Mouse (Mus musculus) MEL (cell line): Measurements from ENCODE around the gene Cep72. TPM values are rescaled to one million over a fixed set of nuclear protein-coding genes. Genes with fewer than 3 reads are reported as not detected.

Source experiments
- DNase-seq: peaks from one replicate; pipeline ENCODE4 v3.0.0; 2011; ENCODE audit warnings: low read depth, low spot score
- H3K27ac ChIP-seq: 2 replicates; pipeline ENCODE4 v1.5.1; 2012; ENCODE audit warnings: low read depth, mild to moderate bottlenecking, control low read depth, low read length, moderate library complexity; ENCODE audit not compliant: control insufficient read depth
- H3K27me3 ChIP-seq, 2 experiments: fragments of 150-350 bp in 1 of 2; sonication (generic) in 1 of 2; 2 replicates each; pipeline ENCODE4 v1.6.1; 2012; ENCODE audit warnings: low read length in 2 of 2, mild to moderate bottlenecking in 2 of 2, improper control_type of control experiment in 1 of 2, moderate library complexity in 1 of 2; ENCODE audit not compliant: insufficient read depth in 2 of 2, control insufficient read depth in 1 of 2
- H3K36me3 ChIP-seq, 2 experiments: 2 replicates each; pipeline ENCODE4 v1.6.1; 2012 to 2014; ENCODE audit warnings: low read length in 2 of 2, improper control_type of control experiment in 1 of 2, inconsistent platforms in 1 of 2, mild to moderate bottlenecking in 1 of 2; ENCODE audit not compliant: insufficient read depth in 2 of 2, control insufficient read depth in 1 of 2
- H3K4me1 ChIP-seq, 2 experiments: fragments of 150-350 bp in 1 of 2; sonication (generic) in 1 of 2; 2 replicates each; pipeline ENCODE4 v1.6.1; 2012; ENCODE audit warnings: low read length in 2 of 2, improper control_type of control experiment in 1 of 2, mild to moderate bottlenecking in 1 of 2; ENCODE audit not compliant: insufficient read depth in 2 of 2, control insufficient read depth in 1 of 2
- H3K4me3 ChIP-seq, 2 experiments: fragments of 150-350 bp in 1 of 2; sonication (generic) in 1 of 2; 2 replicates each; pipeline ENCODE4 v1.5.1; 2012; ENCODE audit warnings: low read depth in 2 of 2, low read length in 2 of 2, mild to moderate bottlenecking in 2 of 2, moderate library complexity in 2 of 2, control low read depth in 1 of 2, improper control_type of control experiment in 1 of 2; ENCODE audit not compliant: control insufficient read depth in 1 of 2, insufficient read depth in 1 of 2
- H3K79me2 ChIP-seq: 2 replicates; pipeline ENCODE4 v1.6.1; 2012; ENCODE audit warnings: mild to moderate bottlenecking, low read length, moderate library complexity; ENCODE audit not compliant: control insufficient read depth, poor library complexity, insufficient read depth
- H3K9ac ChIP-seq: 2 replicates; pipeline ENCODE4 v1.6.1; 2012; ENCODE audit warnings: low read depth, mild to moderate bottlenecking, control low read depth, low read length, moderate library complexity; ENCODE audit not compliant: control insufficient read depth, poor library complexity, severe bottlenecking
- H3K9me3 ChIP-seq: fragments of 150-350 bp; sonication (generic); replicated peaks from 2 replicates; pipeline ENCODE4 v1.6.1; 2012; ENCODE audit warnings: mild to moderate bottlenecking, low read length, improper control_type of control experiment, moderate library complexity; ENCODE audit not compliant: insufficient read depth
- BHLHE40 ChIP-seq: IDR thresholded peaks from 2 replicates; pipeline ENCODE4 v1.6.1; 2012; ENCODE audit warnings: low read depth, mild to moderate bottlenecking, inconsistent platforms, low read length, improper control_type of control experiment, borderline replicate concordance
- CHD1 ChIP-seq: IDR thresholded peaks from 2 replicates; pipeline ENCODE4 v1.6.1; 2012; ENCODE audit warnings: low read depth, mild to moderate bottlenecking, inconsistent platforms, low read length, improper control_type of control experiment
- CHD2 ChIP-seq: IDR thresholded peaks from 2 replicates; pipeline ENCODE4 v1.6.1; 2011; ENCODE audit warnings: low read length, improper control_type of control experiment
- CTCF ChIP-seq, 3 experiments: IDR thresholded peaks in 2 of 3; conservative IDR thresholded peaks in 1 of 3; 2 replicates each; pipeline ENCODE4 v1.5.1; 2011 to 2012; ENCODE audit warnings: low read length in 3 of 3, low read depth in 2 of 3, mild to moderate bottlenecking in 2 of 3, improper control_type of control experiment in 1 of 3, inconsistent platforms in 1 of 3, mixed read lengths in 1 of 3, moderate library complexity in 1 of 3; ENCODE audit not compliant: control insufficient read depth in 1 of 3, insufficient read depth in 1 of 3, poor library complexity in 1 of 3, severe bottlenecking in 1 of 3
- E2F4 ChIP-seq: IDR thresholded peaks from 2 replicates; pipeline ENCODE4 v1.6.1; 2011; ENCODE audit warnings: low read depth, low read length, improper control_type of control experiment, borderline replicate concordance
- ELF1 ChIP-seq: IDR thresholded peaks from 2 replicates; pipeline ENCODE4 v1.6.1; 2014; ENCODE audit warnings: low read depth, mild to moderate bottlenecking, inconsistent platforms, low read length, improper control_type of control experiment, moderate library complexity
- ETS1 ChIP-seq: IDR thresholded peaks from 2 replicates; pipeline ENCODE4 v1.6.1; 2012; ENCODE audit warnings: low read depth, mild to moderate bottlenecking, inconsistent platforms, low read length, improper control_type of control experiment, moderate library complexity
- GABPA ChIP-seq: IDR thresholded peaks from 2 replicates; pipeline ENCODE4 v1.6.1; 2012; ENCODE audit warnings: low read depth, mild to moderate bottlenecking, inconsistent platforms, low read length, improper control_type of control experiment, moderate library complexity
- GATA1 ChIP-seq: IDR thresholded peaks from 2 replicates; pipeline ENCODE4 v1.6.1; 2011; ENCODE audit warnings: low read depth, low read length, improper control_type of control experiment
- HCFC1 ChIP-seq: IDR thresholded peaks from 2 replicates; pipeline ENCODE4 v1.6.1; 2012; ENCODE audit warnings: low read depth, mild to moderate bottlenecking, inconsistent platforms, low read length, improper control_type of control experiment, moderate library complexity
- JUND ChIP-seq: IDR thresholded peaks from 2 replicates; pipeline ENCODE4 v1.6.1; 2011; ENCODE audit warnings: low read depth, mild to moderate bottlenecking, improper control_type of control experiment, low read length
- MAX ChIP-seq: IDR thresholded peaks from 2 replicates; pipeline ENCODE4 v1.6.1; 2011; ENCODE audit warnings: low read length, improper control_type of control experiment
- MEF2A ChIP-seq: IDR thresholded peaks from 2 replicates; pipeline ENCODE4 v1.6.1; 2014; ENCODE audit warnings: low read depth, mild to moderate bottlenecking, inconsistent platforms, low read length, improper control_type of control experiment; ENCODE audit not compliant: poor library complexity, insufficient replicate concordance, severe bottlenecking; ENCODE audit errors: extremely low read depth
- MXI1 ChIP-seq: IDR thresholded peaks from 2 replicates; pipeline ENCODE4 v1.6.1; 2011; ENCODE audit warnings: mild to moderate bottlenecking, low read depth, low read length, improper control_type of control experiment
- MYB ChIP-seq: IDR thresholded peaks from 2 replicates; pipeline ENCODE4 v1.6.1; 2011; ENCODE audit warnings: mild to moderate bottlenecking, low read depth, low read length, improper control_type of control experiment
- NRF1 ChIP-seq: IDR thresholded peaks from 2 replicates; pipeline ENCODE4 v1.6.1; 2014; ENCODE audit warnings: low read depth, mild to moderate bottlenecking, inconsistent platforms, low read length, improper control_type of control experiment, moderate library complexity; ENCODE audit not compliant: poor library complexity, insufficient read depth, severe bottlenecking
- POLR2AphosphoS2 ChIP-seq: IDR thresholded peaks from 2 replicates; pipeline ENCODE4 v1.6.1; 2011; ENCODE audit warnings: low read length, improper control_type of control experiment
- POLR2AphosphoS5 ChIP-seq: IDR thresholded peaks from 2 replicates; pipeline ENCODE4 v1.6.1; 2012; ENCODE audit warnings: low read depth, borderline replicate concordance, mild to moderate bottlenecking, inconsistent platforms, low read length, moderate library complexity, mixed read lengths
- RAD21 ChIP-seq: IDR thresholded peaks from 2 replicates; pipeline ENCODE4 v1.6.1; 2011; ENCODE audit warnings: mild to moderate bottlenecking, low read depth, low read length, improper control_type of control experiment
- RCOR1 ChIP-seq: IDR thresholded peaks from 2 replicates; pipeline ENCODE4 v1.6.1; 2012; ENCODE audit warnings: low read depth, mild to moderate bottlenecking, inconsistent platforms, low read length, improper control_type of control experiment
- USF1 ChIP-seq: IDR thresholded peaks from 2 replicates; pipeline ENCODE4 v1.6.1; 2014; ENCODE audit warnings: low read depth, mild to moderate bottlenecking, inconsistent platforms, low read length, improper control_type of control experiment, moderate library complexity
- USF2 ChIP-seq, 2 experiments: IDR thresholded peaks; 2 replicates each; pipeline ENCODE4 v1.6.1; 2011 to 2012; ENCODE audit warnings: improper control_type of control experiment in 2 of 2, low read length in 2 of 2, borderline replicate concordance in 1 of 2, inconsistent platforms in 1 of 2, low read depth in 1 of 2, mild to moderate bottlenecking in 1 of 2; ENCODE audit not compliant: insufficient read depth in 1 of 2
- polyA plus RNA-seq, 2 experiments: library from polyadenylated mRNA; stranded (reverse) in 1 of 2; unstranded in 1 of 2; fragments of >175 nt in 1 of 2; fragments of >200 nt in 1 of 2; gene quantifications; 2 replicates each; pipeline versions ENCODE4 v1.2.1 to v1.2.4; 2012; ENCODE audit warnings: low replicate concordance in 2 of 2, low read depth in 1 of 2; ENCODE audit not compliant: insufficient read length in 2 of 2, insufficient read depth in 1 of 2, missing spikeins in 1 of 2
- total RNA-seq: library from RNA; depleted of rRNA; stranded (reverse); fragments of 300-350 nt; gene quantifications from 2 replicates; pipeline ENCODE4 v1.2.3, GENCODE M21; 2012

The Cep72 gene
- total and polyA plus RNA-seq, 3 experiments: 2.2 to 7.0 TPM; not detected in 1

DNA sequence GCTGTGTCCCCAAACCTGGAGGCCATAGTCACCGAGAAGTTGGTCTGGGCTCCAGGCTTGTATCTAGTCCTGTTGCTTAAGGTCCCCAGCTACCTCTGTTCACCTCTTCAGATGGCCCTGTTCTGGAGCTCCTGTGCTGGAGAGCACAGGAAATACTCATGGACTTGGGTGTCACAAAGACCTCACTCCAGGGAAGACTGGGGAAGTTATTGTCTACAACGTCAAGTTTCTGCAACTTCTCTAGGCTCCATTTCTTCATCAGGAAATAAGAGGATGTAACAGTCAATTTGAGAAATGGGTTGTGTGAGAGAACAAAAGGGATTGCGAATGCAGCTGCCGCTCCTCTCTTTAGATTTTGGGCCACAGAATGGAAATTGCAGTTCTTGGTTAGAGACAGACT lies 65.6 kb downstream of the Cep72 start:
- Histone ChIP-seq H3K9ac (no peak overlapping the region), H3K4me1 (peaks cover 0 to 2% of the 10 kb centered on the region in 2 experiments; a peak in 2 of 4 replicates), H3K36me3 (peaks cover 0 to 3% of the 10 kb centered on the region in 2 experiments; a peak in 2 of 4 replicates), H3K27ac (no peak overlapping the region), H3K9me3 (no peaks in the 10 kb centered on the region), H3K4me3 (no peak overlapping the region), H3K79me2 (no peaks in the 10 kb centered on the region), H3K27me3 (peaks cover 0 to 1% of the 10 kb centered on the region in 2 experiments; a peak in 2 of 4 replicates)
- TF ChIP-seq ELF1: no peak
- no peak for TF ChIP-seq USF1
- no peak for TF ChIP-seq GATA1
- TF ChIP-seq POLR2AphosphoS2: no peak
- TF ChIP-seq ETS1: no peak
- TF ChIP-seq GABPA: no peak
- no peak for TF ChIP-seq CHD2
- no peak for TF ChIP-seq CHD1
- no peak for TF ChIP-seq NRF1
- no peak for TF ChIP-seq RAD21
- TF ChIP-seq HCFC1: no peak
- TF ChIP-seq USF2 (IDR thresholded peaks at IDR 0.05; ENCODE audit: borderline replicate concordance in 1 of 2, insufficient read depth in 1 of 2, low read depth in 1 of 2, low read length in 2 of 2): no peak
- TF ChIP-seq JUND: no peak
- TF ChIP-seq MAX: no peak
- TF ChIP-seq MEF2A: no peak
- no peak for TF ChIP-seq POLR2AphosphoS5
- TF ChIP-seq CTCF (IDR thresholded peaks at IDR 0.05 in 2 of 3, conservative IDR thresholded peaks at IDR 0.05 in 1 of 3; ENCODE audit: control insufficient read depth in 1 of 3, insufficient read depth in 1 of 3, low read depth in 2 of 3, low read length in 3 of 3, poor library complexity in 1 of 3, severe bottlenecking in 1 of 3): no peak
- no peak for DNase-seq

DNA sequence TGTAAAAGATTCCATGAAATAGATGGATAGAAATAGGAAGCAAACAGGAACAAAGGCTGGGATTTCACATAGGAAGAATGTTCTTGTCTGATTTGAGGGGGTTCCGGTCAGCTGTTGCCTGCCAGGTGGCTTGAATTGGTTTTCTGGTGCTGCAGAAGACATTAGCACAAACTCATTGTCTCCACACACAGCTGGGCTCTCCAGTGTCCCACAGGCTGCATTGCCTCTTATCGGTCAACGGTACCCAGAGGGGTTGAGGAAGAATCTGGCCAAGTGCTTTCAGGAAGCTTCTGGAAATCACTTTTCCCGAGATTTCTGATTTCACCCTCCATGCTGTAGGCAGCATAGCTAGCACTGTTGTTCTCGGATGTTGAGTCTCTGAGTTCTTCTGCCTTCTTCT lies 70.8 kb downstream of the Cep72 start:
- Histone ChIP-seq H3K9ac (no peak overlapping the region), H3K4me3 (no peak overlapping the region), H3K27ac (no peak overlapping the region), H3K9me3 (no peaks in the 10 kb centered on the region)
- TF ChIP-seq ELF1: no peak
- TF ChIP-seq RCOR1: no peak
- no peak for TF ChIP-seq USF1
- no peak for TF ChIP-seq ETS1
- no peak for TF ChIP-seq BHLHE40
- no peak for TF ChIP-seq JUND
- no peak for TF ChIP-seq HCFC1
- TF ChIP-seq MYB: no peak
- no peak for TF ChIP-seq E2F4
- TF ChIP-seq POLR2AphosphoS2: no peak
- TF ChIP-seq MXI1: no peak
- TF ChIP-seq, all 39 proteins: peak for 0
- no peaks in the 10 kb centered on the region for H3K79me2 ChIP-seq
- H3K27me3 ChIP-seq: no peaks in the 10 kb centered on the region
- peaks cover 2 to 14% of the 10 kb centered on the region in 2 experiments; a peak in 2 of 4 replicates for H3K4me1 ChIP-seq
- H3K36me3 ChIP-seq: peaks cover 0 to 17% of the 10 kb centered on the region in 2 experiments; a peak in 2 of 4 replicates
- no peak for DNase-seq
